Mouse (Mus musculus): ENCODE results near the gene Ppp1r21. TPM values are rescaled to one million over a fixed set of nuclear protein-coding genes. Genes with fewer than 3 reads are reported as not detected.

The Ppp1r21 gene
- total and polyA plus RNA-seq, 3 experiments = 21.5 to 30.4 (median 27.7) TPM

DNA sequence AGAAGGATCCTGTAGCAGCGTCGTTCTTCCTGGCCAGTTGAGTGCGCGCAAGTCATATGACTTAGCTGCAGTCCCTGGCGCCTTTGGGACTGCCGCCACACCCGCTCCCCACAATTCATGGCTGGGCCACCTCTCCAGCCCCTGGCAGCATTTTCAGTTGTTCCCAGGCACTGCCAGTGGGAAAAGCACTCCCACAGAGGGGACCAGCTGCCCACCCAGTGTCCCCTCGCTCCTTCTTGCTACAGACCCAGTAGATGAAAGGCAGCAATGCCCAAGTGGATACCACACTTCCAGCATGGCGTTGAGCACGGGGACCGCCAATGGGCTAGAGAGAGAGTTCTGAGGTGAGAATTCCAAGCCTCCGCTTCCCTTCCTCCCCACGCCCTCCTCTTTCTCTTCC, 25.9 kb upstream of the Ppp1r21 start:
- in situ Hi-C loops (cut with MboI; ENCODE audit: low pct_ligation_motif_present, low pct_unique_long_range_greater_than_20kb, low sequenced_read_pairs) (loop anchor here (25.0 kb wide), 1 partner anchor 617 kb away; no protein-coding TSS in a partner anchor), dilution Hi-C loops (cut with MboI; ENCODE audit: extremely low pct_ligation_motif_present, extremely low pct_unique_long_range_greater_than_20kb, low sequenced_read_pairs) (no loop called here)
- H3K4me3 ChIP-seq (replicated peaks in 1 of 3; ENCODE audit: low read depth in 2 of 3, low read length in 2 of 3, poor library complexity in 1 of 3) = no peak overlapping the region
- no peak for DNase-seq (ENCODE audit: extremely low read depth)
- H3K27ac ChIP-seq (ENCODE audit: insufficient read depth, low read depth) = no peak overlapping the region
- H3K27me3 ChIP-seq (replicated peaks) = no peaks in the 10 kb centered on the region
- H3K36me3 ChIP-seq (replicated peaks in 1 of 2; ENCODE audit: control insufficient read depth in 1 of 2, insufficient read depth in 1 of 2, low read length in 1 of 2) = peaks cover 0 to 4% of the 10 kb centered on the region in 2 experiments
- H3K9me3 ChIP-seq (replicated peaks; ENCODE audit: low read length) = no peaks in the 10 kb centered on the region
- H3K9ac ChIP-seq (ENCODE audit: insufficient read depth, low read depth) = no peak overlapping the region
- no peak overlapping the region for H3K4me2 ChIP-seq (ENCODE audit: insufficient read depth, low read depth, poor library complexity, severe bottlenecking)
- TF ChIP-seq ETS1 (conservative IDR thresholded peaks at IDR 0.05; ENCODE audit: low read depth, low read length) = no peak
- no peak for TF ChIP-seq EP300 (IDR thresholded peaks at IDR 0.05; ENCODE audit: low read length)
- no peak for TF ChIP-seq IRF4 (IDR thresholded peaks at IDR 0.05; ENCODE audit: low read depth, low read length)
- H3K4me1 ChIP-seq (ENCODE audit: control insufficient read depth in 1 of 2, insufficient read depth in 2 of 2) = peaks cover 3 to 8% of the 10 kb centered on the region in 2 experiments
- H3K79me2 ChIP-seq (replicated peaks; ENCODE audit: control insufficient read depth, extremely low read depth, insufficient read depth, poor library complexity, severe bottlenecking) = no peaks in the 10 kb centered on the region

GRCm38 (mm10) chr17:88505275-88505723, 24.6 kb upstream of the Ppp1r21 start:
- dilution Hi-C loops (cut with MboI; ENCODE audit: extremely low pct_ligation_motif_present, extremely low pct_unique_long_range_greater_than_20kb, low sequenced_read_pairs) (no loop called here), in situ Hi-C loops (cut with MboI; ENCODE audit: low pct_ligation_motif_present, low pct_unique_long_range_greater_than_20kb, low sequenced_read_pairs) (loop anchor here (5.0 to 25.0 kb wide), 2 partner anchors 248 to 618 kb away; no protein-coding TSS in a partner anchor)
- Histone ChIP-seq H3K9ac (ENCODE audit: insufficient read depth, low read depth) (no peak overlapping the region), H3K4me3 (replicated peaks in 1 of 3; ENCODE audit: low read depth in 2 of 3, low read length in 2 of 3, poor library complexity in 1 of 3) (no peak overlapping the region), H3K27ac (ENCODE audit: insufficient read depth, low read depth) (no peak overlapping the region), H3K27me3 (replicated peaks) (no peaks in the 10 kb centered on the region), H3K79me2 (replicated peaks; ENCODE audit: control insufficient read depth, extremely low read depth, insufficient read depth, poor library complexity, severe bottlenecking) (no peaks in the 10 kb centered on the region), H3K4me1 (ENCODE audit: control insufficient read depth in 1 of 2, insufficient read depth in 2 of 2) (peaks cover 7 to 12% of the 10 kb centered on the region in 2 experiments), H3K4me2 (ENCODE audit: insufficient read depth, low read depth, poor library complexity, severe bottlenecking) (no peak overlapping the region), H3K9me3 (replicated peaks; ENCODE audit: low read length) (no peaks in the 10 kb centered on the region), H3K36me3 (replicated peaks in 1 of 2; ENCODE audit: control insufficient read depth in 1 of 2, insufficient read depth in 1 of 2, low read length in 1 of 2) (no peaks in the 10 kb centered on the region)
- no peak for DNase-seq (ENCODE audit: extremely low read depth)
- TF ChIP-seq CHD1 (IDR thresholded peaks at IDR 0.05; ENCODE audit: low read depth, low read length) (no peak), KAT2A (IDR thresholded peaks at IDR 0.05; ENCODE audit: insufficient replicate concordance, low read length) (no peak), EP300 (IDR thresholded peaks at IDR 0.05; ENCODE audit: low read length) (no peak), ETS1 (conservative IDR thresholded peaks at IDR 0.05; ENCODE audit: low read depth, low read length) (no peak), PAX5 (IDR thresholded peaks at IDR 0.05; ENCODE audit: low read length) (no peak), E2F4 (IDR thresholded peaks at IDR 0.05; ENCODE audit: insufficient replicate concordance, low read depth, low read length) (no peak), ZMIZ1 (IDR thresholded peaks at IDR 0.05; ENCODE audit: low read depth, low read length) (no peak), CTCF (conservative IDR thresholded peaks at IDR 0.05 in 1 of 2, IDR thresholded peaks at IDR 0.05 in 1 of 2; ENCODE audit: low read depth in 2 of 2, low read length in 2 of 2) (no peak), ZKSCAN1 (IDR thresholded peaks at IDR 0.05; ENCODE audit: borderline replicate concordance, low read depth, low read length) (no peak), TBP (conservative IDR thresholded peaks at IDR 0.05; ENCODE audit: low read depth, low read length) (no peak), MXI1 (IDR thresholded peaks at IDR 0.05; ENCODE audit: low read depth, low read length) (no peak), CHD2 (IDR thresholded peaks at IDR 0.05; ENCODE audit: low read length) (no peak), UBTF (IDR thresholded peaks at IDR 0.05; ENCODE audit: low read depth, low read length) (no peak), HCFC1 (IDR thresholded peaks at IDR 0.05; ENCODE audit: low read depth, low read length) (no peak), MEF2A (IDR thresholded peaks at IDR 0.05; ENCODE audit: borderline replicate concordance, low read depth, low read length) (no peak), RCOR1 (conservative IDR thresholded peaks at IDR 0.05; ENCODE audit: low read depth, low read length) (no peak), GABPA (IDR thresholded peaks at IDR 0.05; ENCODE audit: insufficient replicate concordance, low read depth, low read length) (no peak)

Data from CH12.LX (cell line).